Mouse (Mus musculus): ENCODE measurements around the gene Sdc3.

Gene Sdc3

DNA sequence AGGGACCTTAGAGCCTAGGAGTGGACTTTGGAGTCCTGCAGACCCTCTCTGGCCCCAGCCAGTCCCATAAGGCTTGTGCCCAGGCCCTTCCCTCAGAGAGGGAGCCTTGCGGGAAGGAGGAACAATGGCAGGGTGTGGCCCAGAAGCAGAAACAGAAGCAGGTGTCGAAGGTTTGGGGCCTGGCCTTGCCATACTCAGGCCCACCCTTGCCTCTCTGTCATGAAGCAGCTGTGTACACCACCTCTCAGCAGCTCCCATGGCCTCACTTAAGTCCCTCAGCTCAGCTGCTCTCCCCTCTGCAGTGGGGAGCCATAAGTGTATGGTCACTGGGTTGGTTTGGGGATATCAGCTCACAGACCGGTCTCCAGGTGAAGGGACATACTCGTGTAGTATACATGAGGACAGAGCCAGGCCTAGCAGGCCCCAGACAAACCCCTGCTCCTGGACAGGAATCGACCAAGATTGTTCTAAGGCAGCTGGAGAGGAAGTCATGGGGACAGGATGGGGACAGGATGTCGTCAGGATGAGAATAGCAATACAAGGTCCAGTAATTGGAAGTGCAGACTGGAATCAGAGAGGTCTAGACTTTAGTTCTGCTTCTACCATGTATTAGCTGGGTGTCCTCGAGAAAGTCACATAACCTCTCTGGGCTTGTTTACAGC lies 28.4 kb downstream of the Sdc3 start:
- DNase-seq (ENCODE audit: low read depth, low spot score): no peak

DNA sequence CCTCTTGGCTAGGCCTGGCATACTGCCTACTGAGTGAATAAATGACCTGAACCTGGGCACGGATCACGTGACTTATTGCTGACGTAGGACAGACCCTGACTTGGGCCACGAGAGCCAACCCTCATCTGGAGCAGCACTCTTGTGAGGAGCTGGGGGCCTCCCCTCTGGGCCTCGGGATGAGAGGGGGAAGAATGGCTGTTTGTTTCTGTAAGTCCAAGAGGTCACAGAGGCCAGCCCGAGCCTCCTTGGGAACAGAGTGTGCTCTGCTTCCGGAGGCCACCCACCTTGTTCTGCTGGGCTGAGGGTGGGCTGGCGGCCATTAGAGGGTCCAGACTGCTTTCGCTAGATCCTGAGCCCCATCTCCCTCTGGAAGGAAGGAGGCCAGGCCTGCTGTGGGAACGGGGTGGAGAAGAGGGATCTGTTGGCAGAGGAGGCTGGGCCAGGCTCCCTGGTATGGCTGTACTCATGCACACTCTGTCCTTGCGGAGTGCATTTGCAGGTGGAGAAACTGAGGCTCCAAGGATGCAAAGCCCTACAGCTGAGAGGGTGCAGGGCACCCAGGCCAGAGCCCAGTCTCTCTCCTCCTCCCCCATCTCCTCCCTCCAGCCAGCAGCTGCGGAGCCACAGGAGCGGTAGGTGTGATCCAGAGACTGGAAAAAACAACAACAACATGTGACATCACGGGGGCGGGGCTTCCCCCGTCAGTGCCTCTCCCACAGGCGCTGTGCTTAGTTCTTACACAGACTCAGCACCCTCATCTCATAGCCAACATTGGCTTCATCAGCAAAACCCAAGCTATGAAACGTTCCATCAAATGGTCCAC lies 36.7 kb downstream of the Sdc3 start:
- no peak for DNase-seq (ENCODE audit: low read depth, low spot score)

DNA sequence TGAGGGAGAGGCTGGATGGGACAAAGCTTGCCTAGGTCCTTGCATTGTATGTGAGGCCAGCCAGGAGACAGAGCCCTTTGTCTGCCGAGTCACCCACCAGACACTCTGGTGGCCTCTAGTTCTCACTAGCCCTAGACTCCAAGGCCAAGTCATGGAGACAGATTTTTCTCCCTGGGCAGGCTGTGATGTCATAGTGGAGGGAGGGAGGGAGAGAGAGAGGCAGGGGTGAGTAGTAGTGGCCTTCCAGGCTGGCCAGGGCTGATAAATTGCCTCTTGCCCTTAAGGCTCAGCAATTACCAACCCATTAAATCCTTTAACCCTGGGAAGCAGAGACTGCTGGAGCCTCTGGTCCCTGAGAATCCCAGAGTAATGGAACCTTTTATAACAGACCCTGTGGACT lies 41.8 kb downstream of the Sdc3 start:
- DNase-seq (ENCODE audit: low read depth, low spot score): no peak

DNA sequence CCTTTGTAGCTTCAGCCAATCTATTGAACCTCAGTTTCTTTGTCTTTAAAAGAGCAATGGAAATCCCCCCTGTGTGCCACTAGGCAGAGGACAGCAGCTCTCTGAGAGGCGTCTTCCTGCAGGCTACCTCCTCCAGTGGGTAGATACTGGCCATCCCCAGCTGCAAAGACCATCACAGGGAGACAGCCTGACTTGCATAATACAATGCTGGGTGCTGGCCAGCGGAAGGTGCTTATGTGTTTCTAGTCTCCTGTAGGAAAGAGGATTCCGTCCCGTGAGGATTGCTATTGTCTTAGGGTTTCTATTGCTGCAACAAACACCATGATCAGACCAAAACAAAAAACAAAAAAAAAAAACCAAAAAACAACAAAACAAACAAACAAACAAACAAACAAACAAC lies 43.2 kb downstream of the Sdc3 start:
- DNase-seq (ENCODE audit: low read depth, low spot score): no peak

DNA sequence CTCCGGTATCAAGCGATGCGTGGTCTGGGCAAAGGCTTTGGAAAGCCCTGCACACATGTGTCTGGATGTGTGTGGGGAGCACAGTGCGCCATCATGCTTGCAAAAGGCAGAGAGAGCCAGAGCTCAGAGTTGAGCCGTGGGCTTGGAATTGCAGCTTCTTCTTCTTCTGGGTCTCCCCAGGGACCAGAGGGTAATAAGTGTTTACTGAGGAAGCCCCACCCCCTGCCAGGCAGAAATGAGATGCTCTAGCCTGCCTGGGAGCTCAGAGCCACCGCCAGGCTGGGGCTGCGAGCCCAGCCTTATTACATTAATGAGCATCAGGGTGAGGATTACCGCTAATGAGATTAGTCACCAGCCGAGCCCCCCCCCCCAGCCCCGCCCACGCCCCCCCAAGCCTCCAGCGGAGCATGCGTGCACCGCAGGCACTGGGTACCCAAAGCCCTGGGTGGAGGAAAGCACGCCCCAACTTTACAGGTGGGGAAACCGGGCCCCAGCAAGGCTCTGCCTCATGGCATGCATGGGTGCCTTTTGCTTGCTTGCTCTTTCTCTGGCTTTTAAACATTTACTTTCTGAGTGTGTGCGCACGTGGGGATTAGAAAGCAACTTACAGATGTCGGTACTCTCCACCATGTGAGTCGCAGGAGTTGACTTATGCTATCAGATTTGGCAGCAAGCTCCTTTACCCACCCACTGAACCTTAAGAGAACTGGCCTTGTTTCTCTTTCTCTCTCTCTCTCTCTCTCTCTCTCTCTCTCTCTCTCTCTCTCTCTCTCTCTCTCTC lies 44.1 kb downstream of the Sdc3 start:
- DNase-seq (ENCODE audit: low read depth, low spot score): peak; percentile 32

DNA sequence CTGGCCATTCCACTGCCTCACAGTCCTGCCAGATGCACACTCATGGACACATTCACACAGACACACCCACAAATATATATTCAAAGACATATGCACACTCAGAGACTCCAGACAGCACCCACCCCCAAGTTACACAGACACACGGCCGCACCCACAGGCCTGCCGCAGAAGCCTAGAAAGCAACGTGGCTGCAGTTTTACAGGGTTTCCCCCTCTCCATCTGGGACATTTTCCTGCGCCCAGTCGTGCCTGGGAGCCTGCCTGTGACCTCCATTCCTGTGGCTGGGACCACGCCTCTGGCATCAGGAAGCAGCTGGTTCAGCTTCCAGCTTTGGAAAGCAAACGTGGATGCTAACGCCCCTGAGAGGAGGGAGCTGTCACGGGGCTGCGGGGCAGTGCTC lies 46.2 kb downstream of the Sdc3 start:
- peak; percentile 37 for DNase-seq (ENCODE audit: low read depth, low spot score)

DNA sequence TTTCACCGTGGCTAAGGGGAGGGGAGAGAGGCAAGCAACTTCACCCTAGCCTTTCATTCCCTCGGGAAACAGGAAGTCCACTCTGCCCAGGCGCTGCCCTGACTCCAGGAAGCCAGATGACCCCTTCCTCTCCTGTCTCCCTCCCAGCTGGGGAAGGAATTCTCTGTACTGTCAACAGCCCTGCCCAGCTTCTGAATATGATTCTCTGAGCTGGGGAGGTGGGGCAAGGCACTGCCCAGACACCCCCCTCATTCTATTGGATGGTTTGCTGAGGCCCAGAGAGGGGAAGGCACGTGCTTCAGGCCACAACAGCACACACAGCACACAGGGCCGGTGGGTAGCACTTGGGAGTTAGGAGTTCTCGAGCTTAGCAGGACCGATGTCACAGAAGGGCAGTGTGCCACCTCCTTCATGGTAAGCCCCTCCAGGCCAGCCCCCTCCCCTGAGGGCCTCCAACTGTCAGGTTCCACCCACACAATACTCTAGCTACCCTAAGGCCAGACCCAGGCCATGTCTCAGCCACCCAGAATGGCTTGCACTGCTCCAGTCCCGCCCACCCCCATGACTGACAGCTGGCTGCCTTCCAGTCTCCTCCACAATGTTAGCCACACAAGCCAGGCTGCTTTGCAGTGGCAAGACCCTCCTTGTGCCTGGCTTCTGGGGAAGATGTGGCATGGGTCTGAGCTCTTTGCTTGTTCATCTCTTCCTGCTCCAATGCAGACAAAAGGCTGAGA lies 48.9 kb downstream of the Sdc3 start:
- peak; percentile 37 for DNase-seq (ENCODE audit: low read depth, low spot score)

DNA sequence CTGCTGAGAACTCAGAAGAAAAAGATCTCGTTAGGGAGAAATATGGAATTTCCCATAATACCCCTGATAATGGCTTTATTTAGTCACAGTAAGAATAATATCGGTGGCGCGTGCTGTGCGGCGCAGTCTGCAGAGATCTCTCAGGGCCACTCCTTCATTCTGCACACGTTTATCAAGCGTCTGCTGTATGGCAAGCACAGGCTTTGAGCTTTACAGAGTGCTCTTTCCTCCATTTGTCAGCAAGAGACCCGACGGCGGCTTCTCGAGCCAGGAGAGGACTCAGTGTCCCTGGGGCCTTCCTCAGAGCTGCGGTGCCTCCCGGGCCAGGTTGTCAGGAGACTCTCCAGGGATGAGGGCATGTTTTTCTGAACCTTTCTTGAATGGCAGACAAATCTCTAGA lies 56.5 kb downstream of the Sdc3 start:
- no peak for DNase-seq (ENCODE audit: low read depth, low spot score)

DNA sequence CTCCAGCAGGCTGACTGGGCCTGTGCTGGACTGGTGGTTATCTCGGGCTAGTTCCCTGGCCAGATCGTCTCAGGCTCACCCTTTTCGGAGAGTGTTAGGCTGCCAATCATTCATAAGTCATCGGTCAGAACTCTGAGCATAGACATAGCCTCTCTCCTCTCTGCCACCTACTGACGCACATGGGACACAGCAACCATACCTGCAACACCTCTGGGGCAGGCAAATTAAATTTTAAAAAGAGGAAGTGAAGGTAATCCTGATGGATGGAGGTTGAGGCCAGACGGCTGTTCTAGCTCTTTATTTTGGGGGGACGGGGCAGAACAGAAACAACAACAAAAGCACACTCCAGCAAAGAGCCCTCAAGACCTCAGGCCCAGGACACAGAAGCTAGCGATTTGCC lies 65.3 kb downstream of the Sdc3 start:
- DNase-seq (ENCODE audit: low read depth, low spot score): no peak

DNA sequence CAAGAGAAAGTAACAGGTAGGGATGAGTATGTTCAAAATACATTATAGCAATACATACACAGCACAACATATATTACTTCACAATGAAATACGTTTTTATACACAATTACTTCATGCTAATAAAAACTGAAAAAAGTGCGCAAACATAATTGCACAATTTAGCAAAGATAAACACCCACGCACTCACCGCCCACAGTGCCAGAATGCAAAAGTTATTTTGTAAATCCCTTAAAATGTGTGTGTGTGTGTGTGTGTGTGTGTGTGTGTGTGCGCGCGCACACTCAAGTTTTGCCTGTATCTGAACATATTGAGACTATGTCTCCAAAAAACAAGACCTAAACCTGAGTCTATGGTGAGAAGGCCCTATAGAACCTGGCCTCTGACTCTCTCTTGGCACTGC lies 66.5 kb downstream of the Sdc3 start:
- DNase-seq (ENCODE audit: low read depth, low spot score): no peak

DNA sequence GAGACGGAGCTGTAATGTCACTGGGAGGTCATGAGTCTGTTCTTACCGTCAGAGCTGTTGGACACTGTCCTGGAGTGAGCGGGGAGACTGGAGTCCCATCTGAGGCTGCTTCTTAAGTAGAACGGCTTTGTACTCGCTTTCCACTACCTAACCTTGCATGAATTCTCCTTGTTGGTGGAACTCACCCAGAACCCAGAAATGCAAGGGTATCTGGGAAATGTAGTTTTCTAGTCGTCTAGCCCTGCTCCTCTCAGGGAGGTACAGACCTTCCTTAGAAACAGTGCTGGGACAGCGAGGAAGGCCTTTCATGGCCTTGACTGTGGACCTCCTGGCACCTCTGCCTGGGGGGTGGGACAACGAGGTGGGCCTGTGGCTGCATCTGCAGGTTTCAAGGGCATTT lies 67.1 kb downstream of the Sdc3 start:
- DNase-seq (ENCODE audit: low read depth, low spot score): no peak

DNA sequence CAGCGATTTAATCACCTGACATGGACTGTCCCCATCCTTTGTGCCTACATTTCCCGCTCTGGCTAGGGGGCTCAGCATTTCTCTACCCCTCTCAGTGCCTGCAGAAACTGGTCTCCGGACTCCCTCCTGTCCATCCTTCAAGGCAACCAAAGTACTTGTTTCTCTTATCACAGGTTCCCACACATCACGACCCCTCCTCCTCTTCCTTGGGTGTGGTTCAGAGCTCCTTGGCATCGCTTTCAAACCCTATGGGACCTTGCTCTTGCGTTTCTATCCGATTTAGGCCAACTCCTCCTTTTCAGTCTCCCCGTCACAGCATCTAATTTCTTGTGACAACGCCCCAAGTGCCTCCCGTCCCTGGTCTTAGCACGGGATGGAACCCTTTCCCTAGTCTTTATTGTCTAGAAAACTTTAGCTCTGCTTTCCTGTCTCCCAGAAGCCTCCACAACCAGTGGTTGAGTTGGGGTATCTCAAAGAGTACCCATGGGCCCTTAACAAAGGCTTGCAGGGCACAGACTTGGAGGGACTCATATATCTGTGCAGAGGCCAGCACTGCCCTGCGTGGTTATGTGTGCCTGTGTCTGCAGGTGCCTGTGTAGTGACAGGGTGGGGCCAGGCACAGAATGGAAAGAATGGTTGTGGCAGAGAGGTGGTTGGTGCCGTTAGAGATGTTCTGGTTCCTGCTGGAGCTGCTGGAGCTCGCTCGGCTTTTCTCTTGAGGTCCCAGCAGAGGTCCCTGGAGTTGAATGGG lies 68.7 kb downstream of the Sdc3 start:
- no peak for DNase-seq (ENCODE audit: low read depth, low spot score)

DNA sequence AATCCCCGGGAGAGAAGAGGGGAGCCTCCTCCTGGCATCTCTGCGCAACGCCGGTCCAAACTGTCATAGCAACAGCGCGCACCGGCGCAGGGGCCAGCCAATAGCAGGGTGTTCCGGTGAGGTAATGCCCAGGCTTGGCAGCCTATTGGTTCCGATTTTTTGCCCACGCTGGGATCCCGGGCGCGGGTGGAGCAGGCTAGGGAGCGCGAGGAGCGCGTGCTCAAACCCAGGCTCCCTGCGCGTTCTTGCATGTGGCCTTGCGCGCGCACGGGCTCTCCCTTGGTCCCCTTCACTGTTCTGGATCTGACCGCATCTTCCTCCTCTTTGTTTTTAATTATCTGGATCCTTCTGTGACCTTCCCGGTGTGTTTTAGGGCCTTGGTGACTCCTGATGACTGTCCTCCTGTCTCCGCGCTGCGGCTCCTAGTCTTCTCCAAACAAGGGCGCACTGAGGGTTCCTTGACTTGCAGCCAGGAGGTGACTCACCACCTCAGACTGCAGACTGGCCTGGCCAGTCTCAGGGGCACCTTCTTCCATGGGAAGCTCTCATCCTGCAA lies 69.4 kb downstream of the Sdc3 start:
- peak; percentile 78 for DNase-seq (ENCODE audit: low read depth, low spot score)

DNA sequence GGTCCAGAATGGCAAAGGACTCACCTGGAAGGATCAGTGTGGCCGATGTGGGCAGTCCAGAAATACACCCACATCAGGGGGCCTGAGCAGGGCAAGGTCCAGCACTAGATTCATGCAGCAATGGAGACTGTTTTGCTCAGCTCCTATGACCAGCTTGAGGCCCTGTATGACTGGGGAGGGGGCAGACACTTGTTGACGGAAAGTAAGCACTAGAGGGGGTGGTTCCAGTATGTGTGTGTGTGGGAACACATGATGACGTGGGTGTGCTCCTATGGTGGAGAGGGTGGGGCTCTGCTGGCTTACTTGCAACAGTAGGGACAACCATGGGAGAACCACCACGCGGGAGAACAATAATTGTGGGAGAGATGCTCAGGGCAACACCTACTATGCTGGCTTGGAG lies 70.2 kb downstream of the Sdc3 start:
- no peak for DNase-seq (ENCODE audit: low read depth, low spot score)

DNA sequence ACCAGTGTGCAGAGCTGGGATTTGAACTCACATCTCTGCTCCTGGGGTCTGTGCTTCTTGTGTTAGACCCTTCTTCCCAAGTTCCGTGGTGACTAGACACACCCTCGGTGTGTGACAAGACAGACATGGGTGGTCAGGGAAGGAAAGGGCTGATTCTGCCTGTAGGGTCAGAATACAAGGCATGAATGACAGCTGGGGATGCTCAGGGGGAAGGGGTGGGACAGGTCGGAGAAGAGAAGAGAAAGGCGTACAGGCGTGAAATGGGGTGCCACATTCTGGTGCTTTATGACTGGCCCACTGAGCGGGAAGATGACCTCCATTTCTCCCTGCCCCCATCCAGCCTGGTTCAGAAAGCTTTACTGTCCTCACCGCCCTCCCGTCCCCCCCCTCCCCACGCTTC lies 73.1 kb downstream of the Sdc3 start:
- no peak for DNase-seq (ENCODE audit: low read depth, low spot score)

DNA sequence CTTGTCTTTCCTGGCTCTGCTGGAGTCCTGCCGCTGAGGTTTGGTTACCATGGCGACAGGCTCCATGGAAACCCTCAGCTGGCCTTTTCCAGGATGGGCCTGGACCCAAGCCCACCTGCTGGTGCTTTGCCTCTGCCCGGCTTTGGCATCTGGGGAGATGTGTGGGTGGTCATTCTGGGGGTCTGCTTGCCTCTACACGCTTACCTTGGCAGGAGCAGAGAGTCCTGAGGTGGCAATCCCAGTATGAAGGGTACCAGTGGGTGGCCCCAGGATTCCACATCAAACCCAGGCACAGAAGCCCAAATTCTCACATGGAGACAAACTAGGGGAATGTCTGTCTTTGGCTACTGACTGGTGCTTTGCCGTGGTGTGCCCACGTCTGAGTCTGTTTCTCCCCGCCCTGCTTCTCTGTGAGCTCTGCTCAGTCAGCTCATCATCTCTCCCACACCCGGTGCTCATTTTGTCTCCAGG lies 73.6 kb downstream of the Sdc3 start:
- DNase-seq (ENCODE audit: low read depth, low spot score): no peak

DNA sequence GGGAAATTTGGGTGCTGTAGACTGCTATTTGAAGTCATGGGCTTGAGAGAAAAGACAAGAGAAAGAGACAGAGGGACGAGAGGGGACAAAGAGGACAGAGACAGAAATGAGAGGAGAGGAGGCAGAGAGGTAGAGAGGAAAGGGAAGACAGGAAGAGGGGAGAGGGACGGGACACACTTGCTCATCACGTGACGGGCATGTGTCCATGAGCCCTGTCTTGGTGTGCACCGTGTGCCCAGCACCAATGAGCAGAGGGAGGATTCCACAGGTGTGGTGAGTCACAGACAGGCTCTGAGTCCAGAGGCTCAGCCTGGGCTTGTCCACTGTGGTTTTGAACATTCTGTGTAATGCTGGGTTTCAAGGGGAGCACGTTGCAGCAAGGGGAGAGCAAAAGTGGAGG lies 75.6 kb downstream of the Sdc3 start:
- DNase-seq (ENCODE audit: low read depth, low spot score): no peak

DNA sequence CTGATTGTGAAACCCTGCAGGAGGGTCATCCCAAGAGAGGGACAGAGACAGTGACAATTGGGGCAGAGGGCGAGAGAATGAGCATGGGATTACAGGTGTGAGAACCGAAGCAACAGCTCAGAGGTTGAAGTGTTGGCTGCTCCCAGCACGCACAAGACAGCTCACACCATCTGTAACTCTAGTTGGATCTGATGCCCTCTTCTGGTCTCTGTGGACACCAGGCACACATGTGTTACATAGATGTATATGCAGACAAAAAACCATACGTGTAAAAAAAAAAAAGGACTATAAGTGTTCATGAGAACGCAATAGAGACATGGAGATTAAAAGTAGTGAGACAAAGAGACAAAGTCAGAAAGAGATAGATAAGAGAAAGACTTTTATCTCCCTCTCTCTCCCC lies 76.5 kb downstream of the Sdc3 start:
- DNase-seq (ENCODE audit: low read depth, low spot score): no peak

DNA sequence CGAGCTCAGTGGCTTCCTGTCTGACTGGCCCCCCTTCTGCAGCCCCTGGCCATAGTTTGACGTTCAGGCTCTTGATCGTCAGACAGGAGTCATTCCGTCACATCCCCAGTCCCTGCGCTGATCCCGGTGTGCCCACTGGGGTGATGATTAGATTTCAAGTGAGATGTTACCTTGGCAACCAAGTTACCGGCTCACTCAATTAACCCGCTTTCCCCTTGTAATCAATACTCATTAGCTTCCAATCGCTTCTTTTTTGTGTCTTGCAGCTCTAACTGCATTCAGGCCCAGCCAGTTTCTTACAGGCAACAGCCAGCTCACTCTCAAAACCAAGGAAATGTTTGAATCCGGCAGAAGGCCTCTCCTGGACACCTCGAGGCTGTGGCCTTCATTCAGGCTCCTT lies 80.1 kb downstream of the Sdc3 start:
- no peak for DNase-seq (ENCODE audit: low read depth, low spot score)

DNA sequence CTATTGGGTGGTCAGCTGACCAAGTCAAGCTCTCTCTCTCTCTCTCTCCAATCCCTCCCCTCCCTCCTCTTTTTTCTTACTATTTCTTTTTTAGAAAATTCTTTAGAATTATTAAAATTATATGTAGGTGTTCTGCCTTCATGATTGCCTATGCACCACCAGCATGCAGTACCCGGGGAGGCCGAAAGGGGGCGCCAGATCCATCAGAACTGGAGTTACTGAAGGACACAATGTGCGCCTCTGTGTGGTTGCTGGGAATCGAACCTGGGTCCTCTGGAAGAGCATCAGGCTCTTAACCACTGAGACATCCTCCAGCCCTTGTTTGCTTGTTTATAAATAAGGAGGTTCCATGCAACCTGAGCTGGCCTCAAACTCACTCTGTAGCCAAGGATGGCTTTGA lies 81.1 kb downstream of the Sdc3 start:
- no peak for DNase-seq (ENCODE audit: low read depth, low spot score)

DNA sequence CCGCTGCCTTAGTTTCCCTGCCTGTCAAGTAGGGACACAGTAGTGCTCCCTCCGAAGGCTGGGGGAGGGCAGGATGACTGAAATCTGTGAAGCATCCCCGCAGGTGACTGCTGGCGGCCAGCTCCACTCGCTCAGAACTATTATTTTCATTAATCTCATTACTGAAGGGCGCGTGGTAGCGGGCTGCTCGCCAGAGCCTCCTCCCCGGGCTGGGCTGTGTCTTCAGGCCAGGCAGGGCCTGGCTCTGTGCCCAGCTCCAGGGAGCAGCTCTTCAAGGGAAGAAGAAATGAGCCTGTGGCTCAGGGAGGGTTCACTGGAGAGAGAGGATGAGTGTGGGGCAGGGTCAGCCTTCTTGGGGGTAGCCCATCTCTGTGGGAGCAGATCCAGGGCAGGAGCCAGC lies 82.3 kb downstream of the Sdc3 start:
- peak; percentile 56 for DNase-seq (ENCODE audit: low read depth, low spot score)

Data from 3T3-L1 (cell line).